Comparison of ENCODE assay signal across 18 mouse cellular contexts in genomic region chr11:24308253-24308633, GRCm38 (mm10).
DNase-seq lines count a peak whose midpoint lies in the region; ATAC-seq lines count a peak whose summit lies in the region.
"Had no signal": no experiment of that assay in that cellular context is flagged by ENCODE, and none has a peak within 500 bp of the region (broad histone marks: within the 10 kb centered on the region; RNA-seq: fewer than 3 reads in every experiment).

No protein-coding gene starts in this region.

- no peaks in the 10 kb centered on the region for H3K36me3 ChIP-seq in heart, embryonic 11.5 days (ENCODE audit: control insufficient read depth, insufficient read depth, low read length)
- no peaks in the 10 kb centered on the region for H3K36me3 ChIP-seq in midbrain, embryonic 11.5 days (ENCODE audit: control insufficient read depth, insufficient read depth, low read length)
- no peaks in the 10 kb centered on the region for H3K36me3 ChIP-seq in midbrain, embryonic 16.5 days (ENCODE audit: control insufficient read depth, insufficient read depth, low read length)
- no peaks in the 10 kb centered on the region for H3K36me3 ChIP-seq in stomach, embryonic 14.5 days (ENCODE audit: control insufficient read depth, insufficient read depth, low read length)
- H3K36me3 ChIP-seq: embryonic facial prominence, embryonic 12.5 days; liver, embryonic 15.5 days had no signal

- no peaks in the 10 kb centered on the region for H3K27me3 ChIP-seq in heart, embryonic 11.5 days (ENCODE audit: control insufficient read depth, insufficient read depth, low read length)
- peaks cover 7% of the 10 kb centered on the region; the same call in 1 of the 2 replicates for H3K27me3 ChIP-seq in midbrain, embryonic 11.5 days (ENCODE audit: control insufficient read depth, insufficient read depth, low read length)
- H3K27me3 ChIP-seq in midbrain, embryonic 16.5 days (ENCODE audit: control insufficient read depth, insufficient read depth, low read depth, low read length): no peaks in the 10 kb centered on the region
- H3K27me3 ChIP-seq in stomach, embryonic 14.5 days (ENCODE audit: control insufficient read depth, insufficient read depth, low read length): no peaks in the 10 kb centered on the region
- H3K27me3 ChIP-seq: embryonic facial prominence, embryonic 12.5 days had no signal

- H3K9ac ChIP-seq in heart, embryonic 11.5 days (ENCODE audit: low read depth, low read length): no peak overlapping the region
- H3K9ac ChIP-seq in midbrain, embryonic 11.5 days (ENCODE audit: low read length): no peak overlapping the region
- no peak overlapping the region for H3K9ac ChIP-seq in midbrain, embryonic 16.5 days (ENCODE audit: low read depth, low read length)
- no peak overlapping the region for H3K9ac ChIP-seq in stomach, embryonic 14.5 days (replicated peaks; ENCODE audit: low read depth, low read length)
- H3K9ac ChIP-seq: embryonic facial prominence, embryonic 12.5 days; liver, embryonic 15.5 days had no signal

- H3K4me1 ChIP-seq in heart, embryonic 11.5 days (ENCODE audit: control insufficient read depth, insufficient read depth, low read length): peaks cover 20% of the 10 kb centered on the region
- H3K4me1 ChIP-seq in midbrain, embryonic 11.5 days (ENCODE audit: control insufficient read depth, insufficient read depth, low read length): peaks cover 26% of the 10 kb centered on the region
- peaks cover 15% of the 10 kb centered on the region for H3K4me1 ChIP-seq in midbrain, embryonic 16.5 days (ENCODE audit: control insufficient read depth, insufficient read depth, low read length)
- H3K4me1 ChIP-seq in stomach, embryonic 14.5 days (ENCODE audit: control insufficient read depth, insufficient read depth, low read length): peaks cover 9% of the 10 kb centered on the region; the same call in 1 of the 2 replicates

- no peak overlapping the region for H3K4me3 ChIP-seq in heart, embryonic 11.5 days (ENCODE audit: low read depth, low read length)
- H3K4me3 ChIP-seq in midbrain, embryonic 11.5 days (ENCODE audit: low read depth, low read length): no peak overlapping the region
- H3K4me3 ChIP-seq in midbrain, embryonic 16.5 days (ENCODE audit: low read depth, low read length): no peak overlapping the region
- H3K4me3 ChIP-seq in stomach, embryonic 14.5 days (ENCODE audit: low read depth, low read length): no peak overlapping the region
- H3K4me3 ChIP-seq: embryonic facial prominence, embryonic 12.5 days; liver, embryonic 15.5 days had no signal

- 27% methylated on average over 1 of the region's 1 CpGs for WGBS in heart, embryonic 11.5 days (ENCODE audit: insufficient replicate concordance)
- WGBS in midbrain, embryonic 11.5 days: 11% methylated on average over 1 of the region's 1 CpGs
- WGBS in midbrain, embryonic 16.5 days: 16% methylated on average over 1 of the region's 1 CpGs
- 30% methylated on average over 1 of the region's 1 CpGs for WGBS in stomach, embryonic 14.5 days

- no peak for ATAC-seq in heart, embryonic 11.5 days (replicated peaks; ENCODE audit: insufficient number of reproducible peaks, low FRiP score, low TSS enrichment)
- peak; percentile 28 for ATAC-seq in midbrain, embryonic 11.5 days (ENCODE audit: low FRiP score)
- no peak; the same call in 1 of the 2 replicates for ATAC-seq in midbrain, embryonic 16.5 days
- 0 out of 2 replicates have a peak, but pooled peaks have one; percentile 30 for ATAC-seq in erythroid progenitor cell, adult 5-6 weeks (replicated peaks; ENCODE audit: low FRiP score, poor library complexity, severe bottlenecking)
- ATAC-seq in stomach, embryonic 14.5 days (ENCODE audit: insufficient number of reproducible peaks, insufficient read depth, low FRiP score, low read depth): 0 out of 2 replicates have a peak, but pooled peaks have one; percentile 20
- no peak for ATAC-seq in activated CD4-positive, CD25-positive, alpha-beta regulatory T cell, adult 4 months

- DNase-seq in heart, adult 11 months: peak; percentile 55
- no peak for DNase-seq in midbrain, embryonic 11.5 days (ENCODE audit: low spot score, missing footprints)
- DNase-seq: adrenal gland, postnatal 25 days; cerebellum, adult 2 months; gastrocnemius, postnatal 36 days; heart, postnatal 4 days; kidney, adult 8-10 months; kidney, postnatal 4 days; lung, postnatal 10 days; right cerebral cortex, postnatal 14 days; thymus, postnatal 14 days had no signal

- no peaks in the 10 kb centered on the region for H3K9me3 ChIP-seq in heart, embryonic 11.5 days (replicated peaks; ENCODE audit: control insufficient read depth, low read length)
- H3K9me3 ChIP-seq in midbrain, embryonic 11.5 days (ENCODE audit: control insufficient read depth, low read length): no peaks in the 10 kb centered on the region
- no peaks in the 10 kb centered on the region for H3K9me3 ChIP-seq in midbrain, embryonic 16.5 days (replicated peaks; ENCODE audit: control insufficient read depth, low read length, poor library complexity, severe bottlenecking)
- H3K9me3 ChIP-seq in stomach, embryonic 14.5 days (ENCODE audit: control insufficient read depth, low read depth, low read length): peaks cover 3% of the 10 kb centered on the region; the same call in 1 of the 2 replicates
- H3K9me3 ChIP-seq: embryonic facial prominence, embryonic 12.5 days; liver, embryonic 15.5 days had no signal

- no peak overlapping the region for H3K4me2 ChIP-seq in heart, embryonic 11.5 days
- no peak overlapping the region for H3K4me2 ChIP-seq in midbrain, embryonic 11.5 days
- no peak overlapping the region for H3K4me2 ChIP-seq in midbrain, embryonic 16.5 days (ENCODE audit: low read length)
- no peak overlapping the region for H3K4me2 ChIP-seq in stomach, embryonic 14.5 days (replicated peaks; ENCODE audit: low read depth, low read length)
- H3K4me2 ChIP-seq: embryonic facial prominence, embryonic 12.5 days; liver, embryonic 15.5 days had no signal

- no peak overlapping the region for H3K27ac ChIP-seq in heart, embryonic 11.5 days (ENCODE audit: low read depth, low read length)
- H3K27ac ChIP-seq in midbrain, embryonic 11.5 days (ENCODE audit: low read depth, low read length): peak overlapping the region; percentile 2
- no peak overlapping the region for H3K27ac ChIP-seq in midbrain, embryonic 16.5 days (ENCODE audit: low read length)
- no peak overlapping the region for H3K27ac ChIP-seq in stomach, embryonic 14.5 days (ENCODE audit: low read length)
- H3K27ac ChIP-seq: embryonic facial prominence, embryonic 12.5 days; liver, embryonic 15.5 days had no signal

Comparison
In these comparisons a context has a peak if more than half of its experiments do, and no peak if none do; other contexts are left out.
1. ATAC-seq: peak in midbrain, embryonic 11.5 days (single experiment), erythroid progenitor cell, adult 5-6 weeks (single experiment) and stomach, embryonic 14.5 days (single experiment); none in heart, embryonic 11.5 days (single experiment), midbrain, embryonic 16.5 days (single experiment) and activated CD4-positive, CD25-positive, alpha-beta regulatory T cell, adult 4 months (single experiment).